Mouse (Mus musculus) embryonic facial prominence, embryonic 13.5 days (tissue): ENCODE results near the gene Prdm10. TPM values are rescaled to one million over a fixed set of nuclear protein-coding genes. Genes with fewer than 3 reads are reported as not detected.

Experiments used
- ATAC-seq: fragments of 200-750 bp; cut with Nextera tagmentation; 2 replicates; pipeline ENCODE4 v1.8.0; 2017; ENCODE audit warnings: low read depth; ENCODE audit not compliant: insufficient number of reproducible peaks, insufficient read depth, low FRiP score, low TSS enrichment
- H3K27ac ChIP-seq: fragments of 300-500 bp; sonication (generic); 2 replicates; pipeline ENCODE4 v1.5.1; 2015; ENCODE audit warnings: moderate library complexity, mild to moderate bottlenecking, inconsistent platforms
- H3K27me3 ChIP-seq: fragments of 300-500 bp; sonication (generic); 2 replicates; pipeline ENCODE4 v1.6.1; 2015; ENCODE audit warnings: mild to moderate bottlenecking, inconsistent platforms
- H3K36me3 ChIP-seq: fragments of 300-500 bp; sonication (generic); 2 replicates; pipeline ENCODE4 v1.6.1; 2015; ENCODE audit warnings: mild to moderate bottlenecking, inconsistent platforms
- H3K4me1 ChIP-seq: fragments of 300-500 bp; sonication (generic); 2 replicates; pipeline ENCODE4 v1.6.1; 2015; ENCODE audit warnings: inconsistent platforms
- H3K4me2 ChIP-seq: fragments of 300-500 bp; sonication (generic); 2 replicates; pipeline ENCODE4 v1.6.1; 2015; ENCODE audit warnings: moderate library complexity, mild to moderate bottlenecking, inconsistent platforms
- H3K4me3 ChIP-seq: fragments of 300-500 bp; sonication (generic); 2 replicates; pipeline ENCODE4 v1.5.1; 2015; ENCODE audit warnings: mild to moderate bottlenecking, inconsistent platforms
- H3K9ac ChIP-seq: fragments of 300-500 bp; sonication (generic); 2 replicates; pipeline ENCODE4 v1.6.1; 2015; ENCODE audit warnings: mild to moderate bottlenecking, inconsistent platforms
- H3K9me3 ChIP-seq: fragments of 300-500 bp; sonication (generic); 2 replicates; pipeline ENCODE4 v1.6.1; 2016; ENCODE audit warnings: inconsistent platforms
- WGBS: fragments of 180-500 bp; shearing (Covaris S2); methylation state at CpG from one replicate; pipeline ENCODE4 v1.1.7; 2015; ENCODE audit warnings: mixed read lengths; 5-methylcytosine and 5-hydroxymethylcytosine counted together
- polyA plus RNA-seq: library from polyadenylated mRNA; unstranded; fragments of >200 nt; fragmentation: Nextera tagmentation; extraction: Ambion mirVana; gene quantifications from 2 replicates; pipeline ENCODE4 v1.2.1, GENCODE M21; 2015

Prdm10 gene
- polyA plus RNA-seq, 1 experiment from 2014 or later: 6.5 TPM

GRCm38 (mm10) chr9:31384786-31385499 is 104.6 kb downstream of the Prdm10 start:
- Histone ChIP-seq H3K9ac (no peak overlapping the region), H3K4me3 (peak overlapping the region; percentile 87), H3K9me3 (no peaks in the 10 kb centered on the region), H3K27ac (no peak overlapping the region), H3K4me2 (peak overlapping the region; percentile 88), H3K27me3 (no peaks in the 10 kb centered on the region), H3K4me1 (peaks cover 15% of the 10 kb centered on the region), H3K36me3 (peaks cover 7% of the 10 kb centered on the region; the same call in 1 of the 2 replicates)
- 87% methylated on average over 17 of the region's 17 CpGs for WGBS
- ATAC-seq: no peak

DNA sequence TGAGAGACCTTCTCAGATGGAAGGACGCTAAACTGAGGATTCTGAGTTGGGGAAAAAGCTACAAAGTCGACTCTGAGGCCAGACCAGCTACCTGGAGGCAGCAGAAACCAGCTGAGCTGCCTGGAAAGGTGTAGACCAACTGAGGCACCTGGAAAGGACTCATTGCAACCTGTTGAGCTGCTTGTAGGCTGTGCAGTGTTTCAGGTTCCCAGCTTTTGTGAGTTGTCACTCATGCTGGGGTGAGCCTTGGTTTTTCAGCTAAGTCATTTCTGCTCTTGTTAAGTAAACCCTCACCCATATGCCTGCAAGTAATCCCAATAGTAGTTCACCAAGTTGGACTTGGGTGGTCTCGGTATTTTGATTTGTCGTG is 105.1 kb downstream of the Prdm10 start:
- Histone ChIP-seq H3K4me3 (peak overlapping the region; percentile 87), H3K27ac (no peak overlapping the region), H3K4me1 (peaks cover 15% of the 10 kb centered on the region), H3K9ac (peak overlapping the region; percentile 83), H3K27me3 (no peaks in the 10 kb centered on the region), H3K36me3 (peaks cover 13% of the 10 kb centered on the region; the same call in 1 of the 2 replicates), H3K9me3 (no peaks in the 10 kb centered on the region), H3K4me2 (peak overlapping the region; percentile 88)
- ATAC-seq: no peak
- 26% methylated on average over 4 of the region's 4 CpGs for WGBS

- ATAC-seq: peak; percentile 96
- under 1% methylated on average over 46 of the region's 46 CpGs for WGBS
- H3K27ac ChIP-seq: peak within 1 kb of the TSS; percentile 33; the same call in 1 of the 2 replicates
- peaks cover 15% of the 10 kb centered on the region for H3K4me1 ChIP-seq
- H3K9me3 ChIP-seq: no peaks in the 10 kb centered on the region
- no peaks in the 10 kb centered on the region for H3K27me3 ChIP-seq
- H3K4me2 ChIP-seq: peak within 1 kb of the TSS; percentile 88
- peak within 1 kb of the TSS; percentile 87 for H3K4me3 ChIP-seq
- H3K36me3 ChIP-seq: peaks cover 18% of the 10 kb centered on the region
- peak within 1 kb of the TSS; percentile 83 for H3K9ac ChIP-seq
Measured at GRCm38 (mm10) chr9:31385947-31386354, 105.6 kb downstream of the Prdm10 start, which contains the start of gene Nfrkb. Gene Nfrkb (plus strand): TSS chr9:31386192.

- Histone ChIP-seq H3K36me3 (peaks cover 24% of the 10 kb centered on the region), H3K4me3 (peak overlapping the region; percentile 87), H3K4me1 (peaks cover 15% of the 10 kb centered on the region), H3K9ac (peak overlapping the region; percentile 83), H3K4me2 (peak overlapping the region; percentile 88), H3K27ac (peak overlapping the region; percentile 33; the same call in 1 of the 2 replicates), H3K27me3 (no peaks in the 10 kb centered on the region), H3K9me3 (no peaks in the 10 kb centered on the region)
- ATAC-seq: peak; percentile 61; the same call in 1 of the 2 replicates
- WGBS: 10% methylated on average over 44 of the region's 44 CpGs
Measured at GRCm38 (mm10) chr9:31386368-31387180, 106.2 kb downstream of the Prdm10 start.

DNA sequence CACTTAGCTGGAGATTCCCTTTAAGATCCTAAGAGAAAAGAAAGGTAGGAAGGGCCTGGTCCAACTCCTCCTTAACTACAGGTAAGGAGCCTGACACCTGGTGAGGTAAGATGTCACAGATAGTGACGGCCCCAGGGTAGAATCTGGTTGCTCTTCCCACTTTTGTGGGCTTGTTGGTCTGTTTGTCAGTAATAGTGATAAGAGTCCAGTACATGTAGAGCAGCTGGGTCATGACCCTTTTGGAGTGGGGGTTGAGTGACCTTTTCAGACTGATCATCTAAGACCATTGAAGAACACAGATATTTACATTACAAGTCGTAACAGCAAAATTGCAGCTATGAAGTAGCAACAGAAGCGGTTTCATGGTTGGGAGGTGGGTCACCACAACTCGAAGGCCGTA is 106.9 kb downstream of the Prdm10 start:
- H3K9ac ChIP-seq: 0 out of 2 replicates have a peak overlapping the region, but pooled peaks have one; percentile 83
- ATAC-seq: no peak
- H3K9me3 ChIP-seq: no peaks in the 10 kb centered on the region
- WGBS: 88% methylated on average over 5 of the region's 5 CpGs
- peaks cover 15% of the 10 kb centered on the region for H3K4me1 ChIP-seq
- peaks cover 30% of the 10 kb centered on the region for H3K36me3 ChIP-seq
- H3K27me3 ChIP-seq: no peaks in the 10 kb centered on the region
- H3K4me2 ChIP-seq: peak overlapping the region; percentile 88
- peak overlapping the region; percentile 87 for H3K4me3 ChIP-seq
- no peak overlapping the region for H3K27ac ChIP-seq

DNA sequence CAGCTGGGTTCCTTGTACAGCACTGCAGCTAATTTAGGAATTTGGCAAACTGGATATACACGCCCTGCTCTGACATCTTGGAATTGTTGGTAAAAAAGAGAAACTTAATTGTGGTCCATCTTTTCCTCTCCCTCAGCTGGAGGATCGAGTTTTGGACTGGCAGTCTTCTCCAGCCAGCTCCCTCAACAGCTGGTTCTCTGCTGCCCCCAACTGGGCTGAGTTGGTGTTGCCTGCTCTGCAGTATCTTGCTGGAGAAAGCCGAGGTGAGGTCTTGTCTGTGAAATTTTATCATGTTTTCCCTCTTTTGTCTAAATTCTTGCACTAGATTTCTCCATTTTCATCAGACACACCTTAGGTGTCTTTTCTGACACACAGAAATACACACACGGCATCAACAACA is 120.1 kb downstream of the Prdm10 start:
- Histone ChIP-seq H3K27me3 (no peaks in the 10 kb centered on the region), H3K36me3 (peaks cover 95% of the 10 kb centered on the region), H3K4me2 (no peak overlapping the region), H3K27ac (no peak overlapping the region), H3K4me3 (no peak overlapping the region), H3K9ac (no peak overlapping the region), H3K9me3 (no peaks in the 10 kb centered on the region), H3K4me1 (no peaks in the 10 kb centered on the region)
- ATAC-seq: no peak
- WGBS: 53% methylated on average over 4 of the region's 4 CpGs

- H3K4me2 ChIP-seq: no peak overlapping the region
- no peaks in the 10 kb centered on the region; the same call in 1 of the 2 replicates for H3K9me3 ChIP-seq
- no peak overlapping the region for H3K27ac ChIP-seq
- no peak for ATAC-seq
- H3K27me3 ChIP-seq: no peaks in the 10 kb centered on the region
- no peaks in the 10 kb centered on the region for H3K4me1 ChIP-seq
- no peak overlapping the region for H3K9ac ChIP-seq
- WGBS: 79% methylated on average over 2 of the region's 2 CpGs
- peaks cover 90% of the 10 kb centered on the region for H3K36me3 ChIP-seq
- no peak overlapping the region for H3K4me3 ChIP-seq
Measured at GRCm38 (mm10) chr9:31404311-31404710, 124.0 kb downstream of the Prdm10 start.

- Histone ChIP-seq H3K4me1 (no peaks in the 10 kb centered on the region), H3K27ac (no peak overlapping the region), H3K9me3 (no peaks in the 10 kb centered on the region; the same call in 1 of the 2 replicates), H3K4me3 (no peak overlapping the region), H3K27me3 (no peaks in the 10 kb centered on the region), H3K4me2 (no peak overlapping the region), H3K36me3 (peaks cover 90% of the 10 kb centered on the region), H3K9ac (no peak overlapping the region)
- 59% methylated on average over 6 of the region's 6 CpGs for WGBS
- no peak for ATAC-seq
Measured at GRCm38 (mm10) chr9:31405217-31405616, 124.9 kb downstream of the Prdm10 start.

GRCm38 (mm10) chr9:31412165-31412564 is 131.8 kb downstream of the Prdm10 start:
- H3K27me3 ChIP-seq: no peaks in the 10 kb centered on the region
- H3K4me3 ChIP-seq: no peak overlapping the region
- H3K36me3 ChIP-seq: peaks cover 87% of the 10 kb centered on the region
- no peaks in the 10 kb centered on the region for H3K9me3 ChIP-seq
- 91% methylated on average over 4 of the region's 4 CpGs for WGBS
- no peak overlapping the region for H3K9ac ChIP-seq
- H3K27ac ChIP-seq: no peak overlapping the region
- no peak for ATAC-seq
- no peak overlapping the region for H3K4me2 ChIP-seq
- H3K4me1 ChIP-seq: no peaks in the 10 kb centered on the region

- peaks cover 83% of the 10 kb centered on the region for H3K36me3 ChIP-seq
- no peak for ATAC-seq
- 92% methylated on average over 1 of the region's 1 CpGs for WGBS
Measured at GRCm38 (mm10) chr9:31418821-31419220, 138.5 kb downstream of the Prdm10 start.

DNA sequence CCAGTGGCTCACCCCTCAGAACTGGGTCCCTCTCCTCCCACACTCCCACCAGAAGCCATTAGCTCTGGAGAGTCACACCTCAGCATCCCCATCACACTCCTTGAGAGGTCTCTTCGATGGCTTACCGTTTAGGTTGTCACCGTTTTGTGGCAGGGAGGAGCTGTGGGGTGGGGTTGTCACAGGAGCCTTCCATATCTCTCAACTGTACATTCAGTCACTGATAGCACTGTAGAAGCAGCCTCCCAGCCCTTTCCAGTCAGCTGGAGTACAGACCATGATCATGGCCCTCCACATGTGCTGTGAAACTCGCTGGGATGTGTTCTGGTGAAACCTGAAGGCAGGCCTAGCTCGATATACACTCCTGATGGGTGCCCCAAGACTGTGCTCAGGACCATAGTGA is 141.8 kb downstream of the Prdm10 start:
- Histone ChIP-seq H3K4me1 (no peaks in the 10 kb centered on the region), H3K9me3 (no peaks in the 10 kb centered on the region), H3K27ac (no peak overlapping the region), H3K4me3 (no peak overlapping the region), H3K36me3 (peaks cover 63% of the 10 kb centered on the region), H3K27me3 (no peaks in the 10 kb centered on the region), H3K4me2 (no peak overlapping the region), H3K9ac (no peak overlapping the region)
- ATAC-seq: no peak
- WGBS: 92% methylated on average over 5 of the region's 5 CpGs

More at GRCm38 (mm10) chr9:31418821-31419220, 138.5 kb downstream of the Prdm10 start:
- no peak overlapping the region for H3K9ac ChIP-seq
- no peak overlapping the region for H3K4me3 ChIP-seq
- H3K27me3 ChIP-seq: no peaks in the 10 kb centered on the region
- H3K4me2 ChIP-seq: no peak overlapping the region
- H3K4me1 ChIP-seq: no peaks in the 10 kb centered on the region
- H3K9me3 ChIP-seq: no peaks in the 10 kb centered on the region
- H3K27ac ChIP-seq: no peak overlapping the region
